Mouse (Mus musculus): Measurements from ENCODE around the gene Cradd.

Gene Cradd

DNA sequence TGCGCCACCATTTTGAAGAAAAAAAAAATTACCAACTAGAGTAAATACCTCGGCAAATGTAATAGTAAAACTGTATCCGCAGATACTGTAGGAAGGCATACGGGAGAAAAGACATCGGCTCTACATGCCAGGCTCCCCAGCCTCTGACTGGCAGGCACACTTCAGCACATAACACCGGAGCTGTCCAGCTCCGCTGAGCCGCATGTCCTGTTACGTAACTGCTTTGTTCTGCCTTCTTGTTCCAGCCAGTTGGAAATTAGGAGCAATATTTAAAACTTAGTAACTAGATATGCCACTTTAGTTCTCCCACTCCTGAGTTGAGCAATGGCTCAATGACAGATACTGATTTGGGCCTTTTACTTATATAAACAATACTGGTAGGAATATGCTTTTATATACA lies 48.4 kb downstream of the Cradd start:
- DNase-seq (ENCODE audit: low spot score in 2 of 2), result no peak

DNA sequence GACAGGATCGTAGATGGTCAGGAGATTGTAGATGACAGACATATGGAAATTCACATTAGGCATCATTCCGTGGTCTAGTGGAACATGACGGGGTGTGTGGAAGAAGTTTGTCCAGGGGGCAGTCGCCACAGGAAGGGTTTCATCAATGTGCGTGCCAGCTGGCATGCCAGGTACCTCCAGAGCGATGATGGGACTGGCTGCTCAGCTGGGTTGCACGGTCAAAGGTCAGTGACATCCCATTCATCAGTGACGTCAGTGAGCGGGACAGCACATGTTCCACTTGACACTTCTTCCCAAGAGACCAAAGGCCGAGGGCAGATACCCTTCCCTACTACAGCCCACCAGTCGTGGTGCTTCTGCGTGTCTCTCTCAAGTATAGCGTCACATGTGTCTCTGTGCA lies 50.7 kb downstream of the Cradd start:
- no peak for DNase-seq (ENCODE audit: low spot score in 2 of 2)

DNA sequence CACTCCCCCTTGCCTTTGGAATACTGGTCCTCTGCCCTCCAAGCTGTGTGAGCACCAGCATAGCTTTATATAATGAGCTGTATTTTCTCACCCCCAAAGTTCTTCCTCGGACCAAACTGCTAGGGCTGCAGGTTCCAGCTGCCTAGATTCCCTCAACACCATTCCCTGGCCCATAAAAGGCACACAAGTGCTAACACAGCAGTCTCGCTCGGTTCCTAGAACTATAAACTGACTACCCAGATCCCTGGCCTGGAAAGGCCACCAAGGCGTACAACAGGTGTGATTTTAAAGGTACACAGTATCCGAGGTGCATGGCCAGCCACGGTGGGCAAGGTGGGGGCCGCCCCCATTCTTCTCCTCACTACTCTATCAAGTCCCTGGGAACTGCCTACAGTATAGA lies 54.8 kb downstream of the Cradd start:
- DNase-seq (ENCODE audit: low spot score in 2 of 2), result no peak

DNA sequence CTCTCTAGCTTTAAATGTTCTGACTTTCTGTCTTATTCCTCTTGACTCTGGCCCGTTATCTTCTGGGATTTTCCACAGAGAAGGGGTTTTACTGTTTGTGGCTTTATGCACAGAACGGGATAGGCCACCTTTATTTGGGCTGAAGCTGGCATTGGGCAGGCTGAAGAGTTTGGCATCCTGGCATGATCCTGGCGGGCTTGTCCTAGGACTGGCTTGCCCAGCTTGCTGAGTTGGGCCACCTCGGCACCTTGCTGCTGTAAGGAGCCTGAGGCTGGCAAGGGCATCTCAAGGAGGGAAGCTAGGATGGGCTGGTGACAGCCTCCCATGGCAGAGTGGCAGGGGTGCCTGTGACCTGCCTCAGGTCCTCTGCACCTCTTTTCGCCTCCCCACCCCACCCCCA lies 55.6 kb downstream of the Cradd start:
- no peak for DNase-seq (ENCODE audit: low spot score in 2 of 2)

DNA sequence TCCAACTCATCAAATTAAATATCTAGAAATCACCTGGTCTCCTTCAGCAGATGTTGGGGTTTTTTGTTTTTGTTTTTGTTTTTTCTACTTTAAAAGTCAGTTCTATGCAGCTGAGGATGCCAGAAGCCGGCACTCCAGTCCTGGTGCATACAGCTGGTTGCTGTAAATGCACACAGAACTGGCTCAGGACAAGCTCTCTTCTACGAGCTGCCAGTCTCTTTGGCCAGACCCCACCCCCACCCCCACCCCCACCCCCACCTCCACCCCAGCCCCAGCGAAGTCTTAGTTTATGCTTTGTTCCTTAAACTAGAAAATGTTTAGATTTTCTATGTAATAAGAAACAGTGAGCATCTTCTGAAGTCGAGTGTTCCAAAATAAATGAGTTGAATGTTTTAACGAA lies 57.0 kb downstream of the Cradd start:
- no peak for DNase-seq (ENCODE audit: low spot score in 2 of 2)

DNA sequence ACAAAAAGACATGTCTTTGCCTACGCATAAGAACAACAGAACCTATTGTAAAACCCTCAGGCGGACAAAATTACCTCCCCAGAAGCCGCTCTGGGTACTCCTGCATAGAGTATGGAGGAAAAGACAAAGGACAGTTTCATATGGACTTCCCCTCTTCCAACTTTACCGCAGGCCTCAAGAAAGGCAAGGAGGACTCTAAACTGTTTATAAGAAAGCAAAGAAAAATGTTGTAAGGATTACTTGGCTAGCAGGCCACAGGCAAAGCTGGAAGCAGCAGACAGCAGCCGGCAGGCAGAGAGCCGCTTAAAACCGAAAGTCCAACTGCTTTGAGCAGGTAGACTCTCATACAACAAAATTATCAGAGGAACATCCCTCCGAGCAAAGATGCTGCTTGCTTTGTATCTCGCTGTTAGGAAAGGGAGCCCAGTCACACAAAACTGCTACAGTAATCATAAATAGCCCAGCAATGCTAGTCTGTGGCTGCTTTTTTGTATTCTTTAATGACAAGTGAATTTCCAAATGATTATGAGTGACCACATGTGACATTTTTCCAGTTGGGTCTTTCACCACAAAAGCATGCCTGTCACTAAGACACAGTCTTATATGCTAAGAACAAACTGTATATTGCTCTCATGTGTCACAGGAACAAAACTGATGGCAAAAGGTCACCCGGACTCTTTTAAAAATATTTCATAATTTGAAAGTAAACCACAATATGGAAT lies 57.7 kb downstream of the Cradd start:
- no peak for DNase-seq (ENCODE audit: low spot score in 2 of 2)

DNA sequence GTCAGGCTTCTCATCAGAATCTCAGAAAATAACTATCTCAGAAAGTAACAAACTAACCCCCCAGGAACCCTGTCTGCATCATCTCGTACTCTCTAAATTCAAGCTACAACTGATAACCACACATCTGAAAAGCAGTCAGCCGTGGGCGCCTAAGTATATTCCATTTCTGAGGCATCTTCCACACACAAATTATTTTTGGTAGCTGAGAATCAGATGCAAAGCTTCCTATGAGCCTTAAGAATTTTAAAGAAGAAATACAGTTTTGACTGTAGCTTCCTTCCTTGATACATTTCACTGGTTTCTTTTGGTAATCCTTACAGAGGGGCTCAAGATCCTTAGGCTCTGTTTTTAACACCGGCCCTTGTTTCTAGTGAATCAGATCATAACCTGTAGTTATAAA lies 58.4 kb downstream of the Cradd start:
- no peak for DNase-seq (ENCODE audit: low spot score in 2 of 2)

DNA sequence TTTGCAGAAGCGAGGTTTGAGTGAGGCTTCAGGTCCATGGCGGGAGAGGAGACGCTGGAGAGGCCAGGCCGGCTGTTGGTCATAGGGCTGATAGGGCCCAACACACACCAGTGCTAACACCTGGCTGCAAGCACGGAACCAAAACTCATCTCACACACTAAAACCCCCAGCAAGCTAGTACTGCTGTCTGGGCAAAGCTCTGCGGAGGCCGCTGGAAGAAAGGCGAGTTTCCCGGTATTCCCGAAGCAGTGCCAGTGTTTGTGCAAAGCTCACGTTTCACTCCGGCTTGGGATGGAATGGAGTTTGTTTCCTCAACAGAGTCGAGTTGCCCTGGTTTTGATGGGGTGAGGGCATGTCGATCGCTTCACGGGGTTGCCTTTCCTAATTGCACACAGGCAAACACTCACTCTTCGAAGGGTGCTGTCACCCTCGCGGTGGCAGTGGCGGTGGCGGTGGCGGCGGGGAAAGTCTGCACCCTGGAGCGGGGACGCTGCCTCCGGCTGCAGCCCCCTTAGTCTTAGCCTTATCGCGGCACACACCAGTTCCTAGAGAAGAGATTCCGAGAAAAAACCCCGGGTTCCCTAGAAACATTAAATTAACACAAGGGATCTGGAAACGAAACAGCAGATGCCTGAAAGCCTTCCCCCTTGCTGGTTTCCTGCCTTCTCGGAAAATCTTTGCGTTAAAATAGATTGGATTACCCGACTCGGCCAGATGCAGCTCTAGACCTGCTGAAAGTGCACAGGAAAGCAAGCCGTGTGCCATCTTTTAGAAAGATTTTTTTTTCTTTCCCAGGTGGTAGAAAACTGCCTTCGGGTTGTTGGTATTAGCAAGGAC lies 59.2 kb downstream of the Cradd start:
- peak; percentile 22 to 29 for DNase-seq (ENCODE audit: low spot score in 2 of 2)

DNA sequence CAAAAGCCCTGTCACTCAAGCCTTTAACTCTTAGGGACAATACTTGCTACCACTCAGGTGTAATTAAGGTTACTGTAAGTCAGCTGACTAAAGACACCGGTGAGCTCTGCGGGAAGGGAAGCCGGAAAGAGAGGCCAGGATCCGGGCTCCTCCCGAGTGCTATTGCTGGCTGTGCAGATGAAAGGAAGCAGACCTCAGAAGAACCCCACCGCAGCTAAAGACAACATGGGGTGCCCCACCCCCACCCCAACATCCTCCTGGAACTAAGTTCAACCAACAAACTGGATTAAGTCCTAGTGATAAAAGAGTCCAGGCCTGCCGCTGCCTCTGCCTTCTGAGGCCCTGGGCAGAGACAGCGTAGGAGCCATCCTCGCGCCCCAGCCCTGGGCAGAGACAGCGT lies 61.5 kb downstream of the Cradd start:
- DNase-seq (ENCODE audit: low spot score in 2 of 2), result peak; percentile 15 to 34

DNA sequence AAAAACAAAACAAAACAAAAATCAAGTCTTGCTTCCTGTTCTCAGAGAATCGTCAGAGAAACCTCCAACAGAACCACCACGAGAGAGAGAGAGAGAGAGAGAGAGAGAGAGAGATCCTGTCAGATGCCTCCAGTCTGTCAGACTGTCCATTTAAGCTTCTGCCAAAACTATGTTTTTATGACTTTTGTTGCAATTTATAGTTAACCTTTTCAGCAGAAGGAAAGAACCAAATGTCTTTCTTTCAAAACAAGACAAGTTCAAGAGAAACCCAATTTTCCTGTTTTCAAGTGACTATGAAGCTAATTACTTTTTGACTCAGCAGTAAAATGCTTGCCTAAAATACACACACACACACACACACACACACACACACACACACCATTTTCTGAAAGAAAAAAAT lies 62.7 kb downstream of the Cradd start:
- DNase-seq (ENCODE audit: low spot score in 2 of 2), result no peak

DNA sequence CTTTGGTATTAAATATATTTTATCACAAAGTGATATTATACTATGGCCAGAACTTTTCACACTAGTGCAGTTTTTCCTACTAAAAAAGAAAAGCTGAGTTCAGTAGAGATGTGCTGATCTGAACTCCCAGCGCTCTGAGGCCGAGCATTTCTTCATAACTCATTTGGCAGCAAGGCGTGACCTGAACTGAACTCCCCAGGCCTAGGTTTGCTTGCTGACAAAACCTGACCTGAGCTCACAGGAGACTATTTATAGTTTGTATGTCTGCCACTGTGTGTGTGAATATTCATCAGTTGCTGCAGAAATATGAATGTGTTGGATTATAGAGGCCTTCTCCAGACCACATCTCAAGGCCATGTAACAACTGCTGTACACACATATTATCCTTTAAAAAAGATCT lies 63.5 kb downstream of the Cradd start:
- DNase-seq (ENCODE audit: low spot score in 2 of 2), result no peak

DNA sequence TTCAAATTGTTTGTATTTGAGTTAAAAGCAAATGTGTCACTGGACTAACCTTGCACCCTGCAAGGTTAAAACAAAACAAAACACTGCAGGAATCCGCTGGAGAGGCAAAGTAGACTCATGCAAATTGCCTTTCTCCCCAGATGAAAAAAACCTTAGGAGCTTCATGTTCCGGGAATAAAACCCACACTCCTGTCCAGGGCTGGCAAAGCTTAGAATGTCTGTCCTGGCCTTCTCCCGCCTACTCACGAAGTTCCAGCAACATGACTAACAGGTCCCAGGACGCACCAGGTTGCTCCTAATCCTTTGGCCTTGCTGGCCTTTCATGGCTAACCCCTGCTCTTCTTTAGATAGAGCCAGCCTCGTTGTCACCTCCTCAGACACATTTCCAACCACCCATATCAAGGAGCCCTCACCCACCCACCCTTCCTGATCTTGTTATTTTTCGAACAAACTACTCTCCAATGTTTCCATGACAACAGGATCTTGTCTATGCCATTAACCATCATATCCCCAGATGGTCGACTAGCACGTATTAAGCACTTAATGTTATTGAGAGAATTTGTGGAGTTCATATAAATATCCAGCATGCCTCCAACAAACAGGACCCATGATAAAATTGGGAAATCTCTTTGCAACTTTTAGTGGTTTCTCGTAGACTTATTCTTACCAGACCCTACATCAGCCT lies 65.3 kb downstream of the Cradd start:
- DNase-seq (ENCODE audit: low spot score in 2 of 2), result no peak

DNA sequence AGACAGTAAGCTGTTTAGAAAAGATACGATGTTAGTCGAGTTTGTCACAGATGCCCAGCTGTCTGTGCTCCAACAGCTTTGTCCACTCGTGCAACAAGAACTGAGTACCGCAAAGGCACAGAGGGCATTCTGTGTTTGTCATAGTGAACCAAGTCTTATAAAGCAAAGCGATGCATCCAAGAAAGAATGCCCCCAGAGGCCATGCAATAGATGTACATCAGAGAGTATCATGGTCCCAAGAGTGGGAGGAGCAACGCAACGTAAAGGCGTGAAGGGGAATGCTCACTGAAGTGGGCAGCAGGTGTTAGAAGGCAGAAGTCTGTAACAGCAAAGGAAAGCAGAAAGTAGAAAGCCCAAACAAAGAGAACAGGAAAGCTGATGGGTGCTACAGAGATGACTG lies 66.0 kb downstream of the Cradd start:
- peak; percentile 38 to 47 for DNase-seq (ENCODE audit: low spot score in 2 of 2)

DNA sequence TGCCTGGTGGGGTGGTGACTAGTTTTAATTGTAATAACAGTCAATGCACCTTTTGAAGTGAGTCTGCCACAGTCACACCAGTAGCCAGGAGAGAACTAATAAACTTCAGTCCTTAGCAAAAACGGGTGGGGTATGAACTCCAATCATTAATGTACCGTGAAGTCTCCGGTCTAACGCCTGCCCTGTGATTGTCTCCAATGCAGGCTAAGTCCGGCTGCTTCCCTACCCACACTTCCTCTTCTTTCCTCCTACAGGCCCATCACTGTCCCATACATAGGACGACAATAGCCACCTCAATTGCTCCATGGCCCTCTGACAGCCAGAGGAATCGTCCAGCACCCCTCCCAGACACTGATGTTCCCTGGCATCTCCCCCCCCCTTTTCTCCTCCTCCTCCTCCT lies 67.8 kb downstream of the Cradd start:
- DNase-seq (ENCODE audit: low spot score in 2 of 2), result no peak

DNA sequence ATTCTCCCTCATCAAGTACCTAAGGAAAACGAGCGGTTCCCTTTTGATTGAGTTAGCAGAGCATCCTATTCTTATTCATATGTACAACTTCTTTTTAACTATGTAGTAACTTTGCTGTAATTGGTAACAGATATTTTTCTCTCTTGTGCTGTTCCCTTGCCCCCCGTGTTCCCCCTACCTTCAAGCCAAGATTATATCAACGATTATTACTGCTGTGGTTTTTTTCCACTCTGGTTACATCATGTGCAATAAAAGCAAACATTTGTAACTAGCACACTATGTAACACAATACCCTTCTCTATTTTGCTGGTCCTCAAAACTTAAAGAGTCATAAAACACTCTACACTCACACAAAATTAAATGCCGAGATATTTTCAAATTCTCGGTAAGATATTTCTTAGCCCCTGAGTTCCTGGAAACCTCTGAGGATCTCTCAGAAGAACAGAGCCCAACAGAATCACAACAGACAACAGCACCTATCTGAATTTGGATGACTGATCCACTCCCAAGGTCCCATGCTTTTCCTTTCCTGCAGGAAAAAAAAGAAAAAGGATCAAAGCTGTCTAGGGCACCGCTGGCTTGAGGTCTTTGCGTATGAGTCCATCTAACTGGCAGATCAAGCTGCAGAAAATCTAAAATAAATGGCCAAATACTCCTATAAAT lies 68.8 kb downstream of the Cradd start:
- no peak for DNase-seq (ENCODE audit: low spot score in 2 of 2)

DNA sequence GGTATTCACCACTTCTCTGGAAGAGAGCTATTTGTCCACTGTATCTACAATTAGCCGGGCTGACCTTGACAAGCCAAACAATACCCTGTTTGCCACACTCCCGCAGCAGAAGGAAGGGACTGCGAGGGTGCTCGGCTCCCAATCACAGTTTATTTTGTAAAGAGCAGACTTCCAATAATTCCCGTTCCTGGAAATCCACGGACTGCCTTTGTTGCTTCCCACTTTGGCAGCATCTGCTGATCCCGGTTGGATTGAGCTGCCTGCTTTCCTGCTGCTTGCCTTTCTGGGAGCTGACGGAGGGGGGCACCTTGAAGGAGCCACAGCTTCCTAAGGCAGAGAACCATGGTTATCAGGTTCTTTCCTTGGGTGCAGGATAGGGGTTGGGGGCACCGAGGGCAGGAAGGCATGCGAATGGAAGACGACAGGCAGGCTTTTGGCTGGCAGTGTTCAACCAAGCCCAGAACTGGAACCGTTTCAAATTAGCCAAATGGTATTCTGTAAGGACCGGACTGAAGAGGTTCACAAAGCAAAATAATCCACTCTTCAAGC lies 69.4 kb downstream of the Cradd start:
- no peak for DNase-seq (ENCODE audit: low spot score in 2 of 2)

DNA sequence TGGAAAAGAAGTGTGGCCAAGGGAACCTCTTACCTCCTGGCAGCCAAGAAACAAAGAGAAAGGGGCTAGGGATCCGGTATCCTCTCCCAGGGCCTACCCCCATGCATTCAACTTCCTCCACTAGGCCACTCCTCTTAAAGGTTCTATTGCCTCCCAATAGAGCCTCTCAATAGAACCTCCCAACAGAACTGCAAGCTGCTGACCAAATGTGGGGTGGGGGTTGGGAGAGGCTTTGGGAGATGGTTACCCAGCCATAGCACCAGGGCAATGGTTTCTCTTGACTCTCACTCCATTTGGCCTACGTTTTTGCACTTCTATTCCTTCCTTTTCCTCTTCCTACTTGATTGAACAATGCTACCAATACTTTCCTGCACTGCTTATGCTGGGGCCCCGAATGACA lies 69.9 kb downstream of the Cradd start:
- no peak for DNase-seq (ENCODE audit: low spot score in 2 of 2)

DNA sequence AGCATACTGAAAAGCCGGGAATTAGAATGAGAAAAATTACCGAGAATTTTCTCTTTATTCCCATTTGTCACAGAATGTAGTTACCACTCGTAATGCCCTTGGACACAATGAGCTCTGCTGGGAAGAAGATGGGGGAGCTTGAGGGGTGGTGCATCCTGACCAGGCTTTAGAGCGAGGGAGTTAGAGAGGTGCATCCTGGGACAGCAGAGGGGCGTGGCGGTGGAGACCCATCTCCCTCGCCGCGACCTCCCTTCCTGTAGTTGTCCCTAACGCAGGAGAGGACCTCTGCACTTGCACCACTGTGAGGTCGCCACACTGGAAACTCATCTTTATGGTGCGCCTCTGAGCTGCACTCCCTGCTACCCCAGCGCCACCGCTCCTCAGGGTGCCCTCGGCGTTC lies 72.3 kb downstream of the Cradd start:
- DNase-seq (ENCODE audit: low spot score in 2 of 2), result no peak

DNA sequence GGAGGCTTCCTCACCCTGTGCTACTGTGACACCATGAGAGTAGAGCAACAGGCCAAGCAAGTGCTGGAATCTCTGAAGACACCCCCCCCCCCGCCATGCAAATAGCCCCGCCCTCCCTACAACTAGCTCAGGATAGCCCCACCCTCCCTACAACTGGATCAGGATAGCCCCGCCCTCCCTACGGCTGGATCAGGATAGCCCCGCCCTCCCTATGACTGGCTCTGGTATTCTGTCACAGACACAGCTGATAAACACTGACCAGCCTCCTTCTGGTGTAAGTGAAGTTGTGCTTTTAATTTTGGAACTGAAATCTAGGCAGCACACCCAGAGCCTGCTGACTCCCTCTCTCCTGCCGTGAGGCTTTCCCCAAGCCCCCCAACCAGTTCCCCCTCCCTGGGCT lies 75.6 kb downstream of the Cradd start:
- DNase-seq (ENCODE audit: low spot score in 2 of 2), result no peak

DNA sequence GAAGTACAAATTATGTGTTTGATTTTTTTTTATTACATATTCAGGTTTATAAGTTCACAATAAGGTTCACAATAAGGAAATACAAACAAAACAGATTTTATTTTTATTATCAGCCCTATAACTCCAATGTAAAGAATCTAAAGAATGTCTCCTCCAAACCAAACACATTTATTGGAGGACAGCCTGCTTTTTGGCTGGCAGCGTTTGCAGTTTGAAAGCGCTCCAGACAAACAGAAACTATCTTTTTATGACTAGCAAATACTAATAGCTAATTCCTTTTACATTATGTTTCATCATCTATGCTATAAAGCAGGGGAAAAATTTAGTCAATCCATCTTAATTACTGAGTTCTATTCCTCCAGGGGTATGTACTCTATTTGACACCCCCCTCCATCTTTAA lies 77.2 kb downstream of the Cradd start:
- DNase-seq (ENCODE audit: low spot score in 2 of 2), result no peak

DNA sequence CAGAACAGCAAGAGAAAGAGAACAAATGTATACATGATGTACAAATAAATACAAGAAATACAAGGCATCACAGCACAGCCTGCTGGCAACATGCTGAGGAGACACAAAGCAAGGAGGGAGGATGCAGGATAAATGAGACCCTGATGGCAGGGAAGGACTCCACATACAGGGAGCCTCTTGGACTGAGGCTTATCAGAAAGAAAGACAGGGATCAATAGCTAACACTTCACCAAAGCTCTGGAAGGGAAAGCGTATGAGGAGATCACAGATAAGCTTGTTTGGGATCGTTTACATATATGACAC lies 78.3 kb downstream of the Cradd start:
- no peak for DNase-seq (ENCODE audit: low spot score in 2 of 2)

DNA sequence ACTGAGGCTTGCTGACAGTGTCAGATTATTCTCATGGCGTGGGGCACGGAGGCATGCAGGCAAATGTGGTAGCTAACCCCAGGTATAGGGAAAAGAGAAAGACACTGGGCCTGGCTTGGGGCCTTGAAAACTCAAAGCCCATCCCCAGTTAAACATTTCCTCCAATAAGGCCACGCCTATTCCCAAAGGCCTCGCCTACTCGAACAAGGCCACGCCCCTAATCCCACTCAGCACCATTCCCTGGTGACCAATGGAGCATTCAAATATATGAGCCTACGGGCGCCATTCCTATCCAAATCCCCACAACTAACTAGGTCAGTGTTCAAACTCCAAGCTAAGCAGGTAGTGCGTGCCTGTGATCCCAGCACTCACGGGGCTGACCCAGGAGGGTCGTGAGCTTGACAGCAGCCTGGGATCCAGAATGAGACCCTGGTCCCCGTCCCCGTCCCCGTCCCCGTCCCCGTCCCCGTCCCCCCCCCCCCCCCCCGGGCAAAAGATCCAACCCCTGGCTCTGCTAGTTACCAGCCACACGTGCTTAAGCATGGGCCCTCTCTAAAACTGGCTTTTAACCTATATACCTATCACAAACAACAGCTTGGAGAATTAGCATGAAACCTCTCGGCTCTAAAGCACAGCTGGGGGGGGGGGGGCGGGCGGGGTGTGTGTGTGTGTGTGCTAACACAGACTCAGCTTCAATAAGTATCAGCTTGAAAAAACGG lies 78.8 kb downstream of the Cradd start:
- DNase-seq (ENCODE audit: low spot score in 2 of 2), result no peak
